Mouse (Mus musculus) spleen, adult 18-20 months (tissue): ENCODE results near the gene Iqsec1.
A peak's percentile ranks its signal among the peaks of the same experiment; 100 is the strongest.

Experiments used
- DNase-seq, 2 experiments: peaks; one replicate each; pipeline ENCODE4 v3.0.0; 2022; ENCODE audit warnings: mixed read lengths in 2 of 2

The Iqsec1 gene

DNA sequence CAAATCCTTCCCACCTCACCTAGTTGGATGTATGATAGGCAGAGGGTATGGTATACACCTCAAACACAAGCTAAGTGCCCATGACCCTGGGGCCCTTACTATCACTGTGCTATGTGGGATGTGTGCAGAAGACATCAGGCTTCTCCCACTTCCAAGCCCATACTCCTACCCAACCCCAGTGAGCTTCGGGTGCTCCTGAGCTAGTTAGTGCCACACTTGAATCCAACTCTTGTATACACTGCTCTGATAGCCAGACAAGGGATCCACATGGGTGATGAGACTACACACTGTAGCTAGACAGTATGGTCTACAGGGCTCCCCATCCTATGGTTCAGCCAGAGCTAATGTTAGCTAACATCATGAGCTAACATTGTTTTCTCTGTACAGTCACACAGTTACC, 102.9 kb downstream of the Iqsec1 start:
- DNase-seq = no peak

DNA sequence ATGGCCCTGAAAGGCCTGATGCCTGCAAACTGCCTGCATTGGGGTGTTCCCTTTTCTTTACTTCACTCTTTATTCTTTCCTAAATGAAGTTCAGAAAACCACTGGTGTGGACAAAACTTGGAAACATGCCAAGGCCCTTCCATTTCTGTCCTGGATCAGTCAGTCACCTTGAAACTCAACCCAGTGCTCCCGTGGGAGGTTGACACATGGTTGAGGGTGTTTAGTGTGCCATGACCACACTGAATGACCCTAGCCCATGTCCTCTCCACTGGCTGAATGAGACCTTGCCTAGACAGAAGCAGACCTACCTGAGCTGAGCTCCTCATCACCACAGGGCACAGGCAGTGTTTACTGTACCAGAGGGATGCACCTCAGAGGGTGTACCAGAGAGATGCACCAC, 103.9 kb downstream of the Iqsec1 start:
- DNase-seq = no peak

GRCm38 (mm10) chr6:90880975-90881374, 107.5 kb downstream of the Iqsec1 start:
- no peak for DNase-seq

DNA sequence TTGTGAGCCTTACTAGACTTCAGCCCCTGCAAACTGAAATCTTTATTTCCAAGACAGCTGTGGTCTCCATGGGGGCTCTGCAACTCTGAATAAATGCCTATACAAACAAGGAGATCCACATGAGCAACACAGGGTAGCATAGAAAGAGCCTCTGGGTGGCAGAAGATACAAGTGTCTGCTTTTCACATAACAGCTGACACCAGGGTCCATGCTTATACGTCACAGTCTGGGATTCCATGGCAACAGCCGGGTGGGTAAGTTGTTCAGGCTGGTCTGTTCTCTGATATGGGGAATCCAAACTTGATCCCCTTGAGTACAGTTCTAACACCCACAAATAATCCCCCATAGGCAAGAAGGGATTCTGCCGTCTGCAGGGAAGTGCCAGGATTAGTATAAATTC, 108.1 kb downstream of the Iqsec1 start:
- DNase-seq = no peak

- no peak for DNase-seq
These were observed 116.9 kb downstream of the Iqsec1 start for GRCm38 (mm10) chr6:90871581-90871980.

GRCm38 (mm10) chr6:90868033-90868432, 120.5 kb downstream of the Iqsec1 start:
- DNase-seq = no peak

DNA sequence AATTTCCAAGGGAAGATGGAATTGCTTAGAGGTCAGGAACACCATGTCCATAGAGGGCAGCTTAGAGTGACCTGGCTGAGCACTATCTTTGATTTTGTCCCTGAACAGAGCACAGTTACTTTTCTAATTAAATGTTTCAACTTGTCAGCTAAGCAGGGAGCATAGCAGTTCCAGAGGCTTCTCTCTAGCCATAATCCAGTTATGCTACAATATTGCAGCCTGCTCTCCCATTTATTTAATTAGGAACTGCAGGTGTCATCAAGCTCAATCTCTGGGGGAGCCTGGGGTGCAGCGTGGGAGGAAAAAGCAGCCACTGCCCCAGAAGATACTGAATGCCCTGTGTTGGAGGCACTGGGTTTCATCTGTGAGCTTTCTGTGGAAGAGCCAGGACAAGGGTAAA, 127.1 kb downstream of the Iqsec1 start:
- no peak for DNase-seq

DNA sequence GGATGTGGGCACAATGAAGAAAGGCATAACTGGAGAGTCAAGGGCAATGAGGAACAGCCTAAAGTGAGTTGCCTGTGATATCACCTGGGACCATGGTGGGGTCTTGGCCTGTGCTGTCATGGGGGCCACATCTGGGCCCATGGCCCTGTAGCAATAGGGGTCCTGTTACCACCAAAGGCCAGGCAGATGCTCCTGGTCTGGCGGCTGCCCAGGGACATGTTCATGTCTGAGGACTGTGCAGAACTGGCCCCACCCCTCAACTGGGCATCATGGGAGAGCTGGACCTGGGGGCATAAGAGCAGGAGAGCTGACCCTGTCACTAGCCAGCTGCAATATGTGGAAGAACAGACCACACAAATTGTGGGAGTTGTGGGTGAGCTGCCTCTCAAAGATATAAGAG, 130.6 kb downstream of the Iqsec1 start:
- no peak for DNase-seq

DNA sequence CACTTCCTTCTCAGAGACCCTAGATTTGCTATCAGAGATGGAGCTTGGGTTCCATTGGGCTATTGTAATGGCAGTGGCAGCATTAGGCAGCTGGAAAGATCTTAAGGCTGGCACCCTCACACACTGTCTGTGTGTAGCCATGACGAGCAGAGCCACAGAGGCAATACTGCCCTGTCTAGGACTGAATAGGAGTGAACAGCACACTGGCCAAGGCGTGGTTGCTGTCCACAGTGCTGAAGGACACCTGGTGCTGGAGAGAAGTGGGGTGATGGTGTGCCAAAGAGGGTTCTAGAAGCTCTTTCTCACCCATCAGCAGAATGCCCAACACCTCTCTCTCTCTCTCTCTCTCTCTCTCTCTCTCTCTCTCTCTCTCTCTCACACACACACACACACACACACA, 136.1 kb downstream of the Iqsec1 start:
- DNase-seq = no peak

- no peak for DNase-seq
These were observed 140.4 kb downstream of the Iqsec1 start for GRCm38 (mm10) chr6:90848068-90848467.

GRCm38 (mm10) chr6:90847523-90847922, 141.0 kb downstream of the Iqsec1 start:
- no peak for DNase-seq

- no peak for DNase-seq
These were observed 148.5 kb downstream of the Iqsec1 start for GRCm38 (mm10) chr6:90839972-90840371.

GRCm38 (mm10) chr6:90836749-90837148, 151.7 kb downstream of the Iqsec1 start:
- no peak for DNase-seq

DNA sequence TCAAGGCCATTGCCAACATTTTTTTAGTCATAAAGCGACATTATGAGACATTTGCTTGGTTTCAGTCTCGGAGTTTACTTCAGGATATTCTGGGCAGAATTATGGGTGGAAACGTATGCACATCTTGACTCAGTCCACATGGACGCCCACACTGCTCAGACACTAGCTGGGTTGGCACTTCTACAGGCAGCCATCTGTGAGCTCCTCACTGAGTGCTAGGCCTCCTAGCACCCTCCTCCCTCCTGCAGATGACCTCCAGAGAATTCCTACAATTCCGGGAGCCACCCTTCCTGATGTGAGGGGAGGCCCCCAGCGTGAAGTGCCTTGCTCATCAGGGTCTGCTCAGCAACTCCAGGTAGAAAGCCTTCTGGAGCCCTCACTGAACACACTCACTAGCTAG, 158.9 kb downstream of the Iqsec1 start:
- no peak for DNase-seq

- peak; percentile 52 to 55 for DNase-seq
These were observed 163.4 kb downstream of the Iqsec1 start for GRCm38 (mm10) chr6:90825063-90825462.

DNA sequence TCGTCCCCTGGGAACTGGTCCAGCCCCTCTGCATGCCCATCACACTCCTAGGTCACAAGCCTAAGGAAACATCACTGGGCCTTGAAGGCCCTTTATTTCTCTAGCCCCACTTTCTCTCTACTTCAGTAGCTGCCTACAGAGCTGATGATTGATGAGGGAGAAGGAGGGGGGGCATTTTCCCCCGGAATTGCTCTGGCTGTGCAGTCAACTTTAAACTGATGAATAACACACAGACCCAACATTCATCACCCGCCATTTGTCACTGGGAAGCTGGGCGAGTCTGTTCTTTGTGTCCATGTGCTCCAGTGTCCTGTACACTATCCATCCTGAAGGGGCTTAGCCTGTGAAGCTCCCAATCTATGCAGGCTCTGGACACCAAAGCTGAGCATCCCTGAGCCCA, 165.2 kb downstream of the Iqsec1 start:
- DNase-seq = no peak

- no peak for DNase-seq
These were observed 166.4 kb downstream of the Iqsec1 start for GRCm38 (mm10) chr6:90821916-90822602.

DNA sequence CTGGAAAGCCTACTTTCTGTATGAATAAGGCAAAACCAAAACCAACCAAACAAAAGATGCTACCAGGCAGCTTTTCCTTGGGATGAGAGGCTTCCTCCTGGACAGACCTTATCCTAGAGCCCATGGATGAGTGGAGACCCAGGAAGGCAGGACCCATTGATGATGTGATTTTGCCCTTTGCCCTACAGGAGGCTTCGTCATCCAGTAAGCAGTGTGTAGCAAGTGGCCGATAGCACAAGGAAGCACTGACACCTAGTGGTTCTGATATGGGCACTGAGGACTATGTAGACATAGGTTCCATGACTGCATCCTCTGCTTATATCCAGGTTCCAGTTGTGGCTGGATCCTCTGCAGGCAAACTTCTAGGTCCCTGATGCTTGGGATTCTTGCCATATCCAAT, 168.6 kb downstream of the Iqsec1 start:
- DNase-seq = no peak

DNA sequence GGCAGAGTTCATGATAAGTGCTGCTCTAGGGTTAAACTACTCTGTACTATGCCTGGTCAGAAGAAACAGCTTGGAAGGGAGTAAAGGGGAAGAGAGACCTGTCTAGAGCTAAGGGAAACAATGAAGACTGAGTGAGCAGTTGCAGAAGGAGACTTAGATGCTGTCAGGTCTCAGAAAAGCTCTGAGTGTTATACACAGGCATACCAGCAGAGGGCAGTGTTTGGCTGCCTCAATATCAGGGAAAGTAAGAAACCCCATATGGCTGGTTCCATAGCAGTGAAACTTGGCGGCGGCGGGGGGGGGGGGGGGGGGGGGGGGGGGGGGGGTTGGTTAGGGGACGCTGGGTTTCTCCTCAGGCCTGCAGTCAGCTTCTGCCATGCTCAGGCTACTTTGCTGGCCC, 169.5 kb downstream of the Iqsec1 start:
- peak in 1 of 2 experiments; percentile 57 for DNase-seq

DNA sequence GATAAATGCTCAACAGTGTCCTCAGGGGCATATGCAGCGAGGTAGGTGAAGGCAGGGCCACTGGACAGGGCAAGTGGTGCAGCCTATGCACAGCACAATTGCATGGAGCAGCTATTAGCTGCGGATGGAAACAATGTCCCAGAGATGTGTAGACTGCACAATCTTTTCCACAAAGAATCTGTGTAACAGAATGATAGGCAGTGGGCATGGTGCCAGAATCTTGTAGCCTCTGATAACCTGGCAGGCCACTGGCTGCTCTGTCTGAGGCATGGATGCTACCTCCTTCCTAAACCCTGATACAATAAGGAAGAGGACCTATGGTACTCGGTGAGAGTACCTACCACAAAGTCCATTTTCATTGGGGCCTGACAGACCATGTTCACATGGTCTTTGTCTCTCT, 171.9 kb downstream of the Iqsec1 start:
- no peak for DNase-seq

GRCm38 (mm10) chr6:90815341-90815740, 173.1 kb downstream of the Iqsec1 start:
- DNase-seq = no peak

DNA sequence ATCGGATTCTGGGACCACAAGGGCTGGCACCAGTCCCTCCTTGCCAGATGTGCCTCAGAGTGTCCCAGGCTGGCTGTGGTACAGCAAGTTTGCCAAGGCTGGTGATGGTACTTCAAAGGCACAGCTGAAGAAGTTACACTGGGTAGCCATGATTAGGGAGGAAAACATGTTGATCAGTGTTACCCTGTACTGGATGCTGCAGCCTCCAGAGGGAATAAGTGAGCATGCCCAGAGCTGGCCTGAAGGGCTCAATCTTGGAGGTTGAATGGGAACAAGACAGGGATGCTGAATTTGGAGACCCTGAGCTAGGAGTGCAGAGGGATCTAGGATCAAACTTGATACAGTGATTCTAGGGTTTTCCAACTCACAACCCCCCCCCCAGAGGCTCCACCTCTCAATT, 175.0 kb downstream of the Iqsec1 start:
- DNase-seq = no peak

- no peak for DNase-seq
These were observed 175.9 kb downstream of the Iqsec1 start for GRCm38 (mm10) chr6:90812584-90812983.

DNA sequence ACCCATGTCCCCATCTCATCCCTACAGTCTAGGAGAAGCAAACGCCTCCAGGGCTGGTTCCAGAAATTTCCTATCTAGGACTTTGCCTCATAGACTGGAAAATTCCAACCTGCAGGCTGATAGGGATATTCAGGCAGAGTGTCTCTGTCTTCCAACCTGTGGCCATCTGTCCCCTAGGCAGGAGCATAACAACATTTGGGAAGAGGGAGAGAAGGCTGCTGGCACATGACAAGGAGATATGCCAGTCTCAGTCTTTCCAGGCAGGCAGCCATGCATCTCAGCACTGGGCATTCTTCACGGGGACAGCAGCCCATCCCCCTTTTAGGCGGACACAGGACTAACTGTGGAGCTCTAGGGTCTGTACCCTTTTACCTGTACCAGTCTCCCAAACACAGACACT, 176.4 kb downstream of the Iqsec1 start:
- no peak for DNase-seq

DNA sequence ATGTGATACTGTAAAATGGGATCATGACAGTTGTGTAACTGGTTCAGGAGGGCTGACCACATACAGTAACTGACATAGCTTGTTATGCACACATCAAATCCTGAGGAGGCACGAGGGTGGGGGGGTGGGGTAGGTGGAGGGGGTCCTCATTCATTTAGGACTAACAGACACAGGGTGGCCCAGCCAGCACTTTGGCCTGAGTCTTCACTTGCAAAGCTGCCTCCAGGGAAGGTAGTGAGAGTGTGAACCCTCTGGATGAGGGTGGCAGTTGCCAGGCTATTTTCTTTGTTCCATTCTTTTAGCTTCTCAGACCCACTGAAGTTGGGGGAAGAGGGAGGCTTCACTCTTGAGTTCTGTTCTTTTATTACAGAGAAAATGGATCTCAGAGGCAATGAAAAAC, 177.9 kb downstream of the Iqsec1 start:
- DNase-seq = no peak
